Mouse (Mus musculus) neural tube, embryonic 15.5 days (tissue): ENCODE data around the gene Cd93. TPM values are rescaled to one million over a fixed set of nuclear protein-coding genes. Genes with fewer than 3 reads are reported as not detected.
A peak's percentile ranks its signal among the peaks of the same experiment; 100 is the strongest.

Experiments
- ATAC-seq: fragments of 200-750 bp; cut with Nextera tagmentation; 2 replicates; pipeline ENCODE4 v1.8.0; 2017; ENCODE audit warnings: mild to moderate bottlenecking, moderate TSS enrichment, moderate library complexity; ENCODE audit not compliant: low FRiP score
- H3K27ac ChIP-seq: fragments of 300-500 bp; sonication (generic); replicated peaks from 2 replicates; pipeline ENCODE4 v1.5.1; 2015; ENCODE audit warnings: mild to moderate bottlenecking, inconsistent platforms
- H3K27me3 ChIP-seq: fragments of 300-500 bp; sonication (generic); replicated peaks from 2 replicates; pipeline ENCODE4 v1.6.1; 2015; ENCODE audit warnings: inconsistent platforms
- H3K36me3 ChIP-seq: fragments of 300-500 bp; sonication (generic); 2 replicates; pipeline ENCODE4 v1.6.1; 2015; ENCODE audit warnings: inconsistent platforms
- H3K4me1 ChIP-seq: fragments of 300-500 bp; sonication (generic); 2 replicates; pipeline ENCODE4 v1.6.1; 2015; ENCODE audit warnings: inconsistent platforms
- H3K4me2 ChIP-seq: fragments of 300-500 bp; sonication (generic); 2 replicates; pipeline ENCODE4 v1.6.1; 2015; ENCODE audit warnings: inconsistent platforms, mild to moderate bottlenecking, moderate library complexity
- H3K4me3 ChIP-seq: fragments of 300-500 bp; sonication (generic); replicated peaks from 2 replicates; pipeline ENCODE4 v1.5.1; 2015; ENCODE audit warnings: mild to moderate bottlenecking, inconsistent platforms
- H3K9ac ChIP-seq: fragments of 300-500 bp; sonication (generic); replicated peaks from 2 replicates; pipeline ENCODE4 v1.6.1; 2015; ENCODE audit warnings: mild to moderate bottlenecking, inconsistent platforms
- H3K9me3 ChIP-seq: fragments of 300-500 bp; sonication (generic); replicated peaks from 2 replicates; pipeline ENCODE4 v1.6.1; 2016; ENCODE audit warnings: inconsistent platforms
- WGBS: fragments of 180-500 bp; shearing (Covaris S2); methylation state at CpG from one replicate; pipeline ENCODE4 v1.1.7; 2015; ENCODE audit warnings: mixed read lengths; 5-methylcytosine and 5-hydroxymethylcytosine counted together
- polyA plus RNA-seq: library from polyadenylated mRNA; unstranded; fragments of >200 nt; fragmentation: Nextera tagmentation; extraction: Ambion mirVana; gene quantifications from 2 replicates; pipeline ENCODE4 v1.2.1, GENCODE M21; 2015

Cd93 gene
- 7.6 and 9.2 TPM in 2 replicates for polyA plus RNA-seq

DNA sequence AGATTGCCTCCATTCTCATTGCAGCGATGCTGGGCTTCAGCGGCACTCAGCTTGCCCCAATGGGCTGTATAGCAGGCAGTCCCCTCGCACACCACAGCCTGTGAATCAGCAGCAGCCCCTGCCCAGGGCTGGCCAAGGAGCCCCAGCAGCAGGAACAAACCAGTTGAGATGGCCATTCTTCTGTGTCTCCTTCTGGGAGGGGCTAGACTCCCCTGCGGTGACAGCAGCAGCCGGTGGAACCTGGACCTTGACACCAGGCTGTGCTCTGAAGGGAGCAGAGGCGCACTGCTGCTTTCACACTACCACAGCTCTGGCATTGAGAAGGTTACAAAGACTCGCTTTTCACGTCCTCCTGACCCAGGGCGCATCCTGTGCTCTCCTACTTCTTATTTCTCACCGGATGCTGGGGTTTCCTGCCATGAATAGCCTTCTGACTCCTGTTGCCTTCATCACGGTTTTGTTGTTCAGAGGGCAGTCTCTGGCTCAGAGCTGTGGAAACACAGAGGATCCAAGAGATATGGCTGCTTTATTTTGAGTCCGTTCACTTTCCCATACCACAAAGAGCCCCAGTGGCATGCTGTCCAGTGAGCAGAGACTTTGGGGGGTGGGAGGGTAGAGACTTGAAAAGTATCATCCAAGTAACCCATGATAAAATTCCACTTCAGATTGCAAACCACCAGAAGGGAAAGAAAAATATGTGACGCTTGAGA, at the start of gene Cd93:
Gene Cd93, minus strand, starts transcription at position 315 of the 710 bp plus-strand sequence.
- peak within 1 kb of the TSS; percentile 54 for H3K27ac ChIP-seq
- no peaks in the 10 kb centered on the region for H3K36me3 ChIP-seq
- H3K9me3 ChIP-seq = no peaks in the 10 kb centered on the region
- no peak within 1 kb of the TSS for H3K4me2 ChIP-seq
- H3K9ac ChIP-seq = no peak within 1 kb of the TSS
- peak within 1 kb of the TSS; percentile 19 for H3K4me3 ChIP-seq
- WGBS = 62% methylated on average over 13 of the region's 13 CpGs
- H3K4me1 ChIP-seq = no peaks in the 10 kb centered on the region
- ATAC-seq = no peak
- H3K27me3 ChIP-seq = no peaks in the 10 kb centered on the region

DNA sequence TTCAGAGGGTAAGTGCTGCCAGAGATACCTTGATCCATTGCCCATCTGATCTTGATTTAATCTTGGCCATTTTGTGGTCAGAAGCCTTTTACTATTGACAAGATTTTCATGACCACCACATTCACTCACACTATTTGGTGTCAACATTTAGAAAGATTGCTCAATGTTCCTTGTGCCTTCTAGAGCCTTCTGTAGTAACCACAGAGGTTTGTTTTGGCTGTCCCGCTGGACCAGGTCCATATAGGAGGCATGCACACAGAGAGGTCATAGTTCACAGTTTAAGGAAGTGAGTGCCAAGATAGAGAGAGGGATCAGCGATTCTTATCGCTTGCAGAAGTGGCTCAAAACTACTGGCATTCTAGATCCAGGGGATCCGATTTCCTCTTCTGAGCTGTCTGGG, 48.7 kb upstream of the Cd93 start:
- no peaks in the 10 kb centered on the region for H3K27me3 ChIP-seq
- WGBS = 87% methylated on average over 4 of the region's 4 CpGs
- no peak for ATAC-seq
- H3K4me3 ChIP-seq = no peak overlapping the region
- no peak overlapping the region for H3K4me2 ChIP-seq
- H3K9ac ChIP-seq = no peak overlapping the region
- no peaks in the 10 kb centered on the region for H3K36me3 ChIP-seq
- H3K4me1 ChIP-seq = no peaks in the 10 kb centered on the region
- H3K27ac ChIP-seq = no peak overlapping the region
- no peaks in the 10 kb centered on the region for H3K9me3 ChIP-seq

DNA sequence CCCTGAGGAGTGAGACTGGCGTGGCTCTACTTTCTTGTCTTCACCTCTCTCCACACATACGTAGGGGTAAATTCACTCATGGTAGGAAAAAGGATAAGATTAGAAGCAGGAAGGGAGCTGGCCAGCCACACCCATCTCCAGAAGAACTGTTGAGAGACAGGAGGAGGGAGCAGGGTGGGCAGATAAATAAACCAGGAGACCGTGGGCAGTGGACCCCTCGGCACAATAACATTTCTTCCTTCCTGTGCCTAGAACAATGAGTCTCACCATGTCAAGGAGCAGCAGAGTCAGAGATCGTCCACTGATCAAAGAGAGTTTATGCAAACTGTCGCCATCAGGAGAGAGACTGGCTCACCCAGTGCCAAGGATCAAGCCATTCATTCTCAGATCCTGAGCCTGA, 46.8 kb upstream of the Cd93 start:
- H3K4me2 ChIP-seq = no peak overlapping the region
- 70% methylated on average over 6 of the region's 6 CpGs for WGBS
- no peak overlapping the region for H3K9ac ChIP-seq
- no peaks in the 10 kb centered on the region for H3K9me3 ChIP-seq
- no peaks in the 10 kb centered on the region for H3K36me3 ChIP-seq
- H3K4me1 ChIP-seq = no peaks in the 10 kb centered on the region
- H3K27me3 ChIP-seq = no peaks in the 10 kb centered on the region
- no peak for ATAC-seq
- no peak overlapping the region for H3K27ac ChIP-seq
- H3K4me3 ChIP-seq = no peak overlapping the region

DNA sequence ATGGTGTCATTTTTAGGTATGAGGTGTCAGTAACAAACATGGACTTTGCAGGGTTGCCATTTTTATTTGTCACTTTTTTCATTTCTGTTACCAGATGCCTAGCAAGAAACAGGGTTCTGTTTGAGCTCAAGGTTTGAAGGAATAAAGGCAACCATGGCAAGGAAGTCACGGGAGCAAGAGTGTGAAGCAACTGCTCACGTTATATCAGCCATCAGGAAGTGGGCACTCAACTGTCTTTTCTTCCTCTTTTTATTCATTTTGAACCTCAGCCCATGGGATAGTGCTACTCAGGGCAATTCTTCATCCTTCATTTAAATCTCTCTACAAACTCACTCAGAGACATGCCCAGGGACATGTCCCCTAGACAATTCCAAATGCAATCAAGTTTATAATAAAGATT, 45.5 kb upstream of the Cd93 start:
- WGBS = 94% methylated on average over 2 of the region's 2 CpGs
- Histone ChIP-seq H3K4me1 (no peaks in the 10 kb centered on the region), H3K36me3 (no peaks in the 10 kb centered on the region), H3K4me2 (no peak overlapping the region), H3K27me3 (no peaks in the 10 kb centered on the region), H3K27ac (no peak overlapping the region), H3K9me3 (no peaks in the 10 kb centered on the region), H3K4me3 (no peak overlapping the region), H3K9ac (no peak overlapping the region)
- no peak for ATAC-seq

DNA sequence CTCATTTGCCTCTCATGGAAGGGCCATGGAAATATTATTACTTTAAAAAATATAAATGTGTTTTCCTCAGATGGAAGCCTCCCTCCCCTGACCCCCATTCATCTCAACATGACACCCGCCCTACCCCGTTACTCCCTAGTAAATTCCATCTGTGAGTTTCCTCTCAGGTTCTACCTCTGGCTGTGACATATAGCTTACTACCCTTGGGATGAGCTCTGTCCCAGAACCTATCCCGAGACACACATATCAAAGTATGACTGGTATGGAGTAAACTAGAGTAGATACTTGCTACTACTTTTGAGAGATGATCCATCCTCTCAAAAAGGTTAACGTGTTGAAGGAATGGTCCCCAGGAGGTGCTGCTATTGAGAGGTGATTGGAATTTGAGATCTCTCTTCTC, 42.2 kb upstream of the Cd93 start:
- H3K9ac ChIP-seq = no peak overlapping the region
- H3K36me3 ChIP-seq = no peaks in the 10 kb centered on the region
- no peaks in the 10 kb centered on the region for H3K9me3 ChIP-seq
- H3K4me1 ChIP-seq = no peaks in the 10 kb centered on the region
- no peak overlapping the region for H3K27ac ChIP-seq
- no peak overlapping the region for H3K4me3 ChIP-seq
- 93% methylated on average over 4 of the region's 4 CpGs for WGBS
- ATAC-seq = no peak
- H3K4me2 ChIP-seq = no peak overlapping the region
- no peaks in the 10 kb centered on the region for H3K27me3 ChIP-seq

DNA sequence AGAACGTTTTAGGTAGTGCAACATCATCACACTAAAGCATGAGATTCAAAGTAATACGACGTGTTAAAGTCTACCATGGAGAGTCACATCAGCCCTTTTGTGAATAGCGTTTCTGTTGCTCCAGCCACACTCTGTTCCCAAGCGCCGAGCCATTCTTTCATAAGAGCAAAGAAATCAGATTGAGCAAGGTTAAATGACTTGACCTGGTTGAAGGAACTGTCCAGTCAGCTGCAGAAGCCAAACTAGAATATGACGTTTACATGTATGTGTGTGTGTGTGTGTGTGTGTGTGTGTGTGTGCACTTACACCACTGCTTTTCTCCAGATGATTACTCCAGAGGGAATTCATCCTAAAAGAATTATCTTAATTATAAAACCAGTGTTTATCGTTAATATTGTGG, 37.0 kb upstream of the Cd93 start:
- no peak for ATAC-seq
- Histone ChIP-seq H3K9me3 (no peaks in the 10 kb centered on the region), H3K36me3 (no peaks in the 10 kb centered on the region), H3K9ac (no peak overlapping the region), H3K4me3 (no peak overlapping the region), H3K4me1 (no peaks in the 10 kb centered on the region), H3K4me2 (no peak overlapping the region), H3K27ac (no peak overlapping the region), H3K27me3 (no peaks in the 10 kb centered on the region)
- 86% methylated on average over 8 of the region's 8 CpGs for WGBS

DNA sequence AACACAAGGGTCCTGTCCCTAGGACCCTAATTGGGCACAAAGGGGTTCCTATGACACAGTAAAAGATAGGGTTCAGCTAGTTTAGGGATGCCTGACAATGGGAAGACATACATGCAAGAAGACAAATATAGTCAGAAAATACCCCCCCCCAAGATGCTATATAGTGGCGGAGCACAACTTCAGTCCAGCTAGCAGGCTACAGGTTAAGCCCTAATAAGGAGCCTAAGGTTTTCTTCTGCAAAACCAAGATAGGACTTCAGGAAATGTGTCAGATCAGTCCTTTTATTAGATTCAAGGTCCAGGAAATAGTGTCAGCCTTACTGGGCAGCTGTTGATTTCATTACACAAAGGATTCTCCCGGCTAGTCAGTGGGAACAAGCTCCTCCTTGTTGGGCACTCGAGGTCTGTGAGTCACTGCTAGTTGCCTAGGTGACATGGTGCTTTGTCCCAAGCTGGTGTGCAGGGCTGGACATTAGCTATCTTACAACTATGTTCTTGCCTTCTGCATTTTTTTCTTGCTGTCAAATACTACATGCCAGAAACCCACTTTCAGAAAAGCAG, 34.9 kb upstream of the Cd93 start:
- Histone ChIP-seq H3K4me1 (no peaks in the 10 kb centered on the region), H3K4me2 (no peak overlapping the region), H3K9ac (no peak overlapping the region), H3K9me3 (no peaks in the 10 kb centered on the region), H3K27ac (peak overlapping the region; percentile 56), H3K27me3 (no peaks in the 10 kb centered on the region), H3K36me3 (no peaks in the 10 kb centered on the region), H3K4me3 (no peak overlapping the region)
- WGBS = 22% methylated on average over 3 of the region's 3 CpGs
- peak; percentile 86 for ATAC-seq

DNA sequence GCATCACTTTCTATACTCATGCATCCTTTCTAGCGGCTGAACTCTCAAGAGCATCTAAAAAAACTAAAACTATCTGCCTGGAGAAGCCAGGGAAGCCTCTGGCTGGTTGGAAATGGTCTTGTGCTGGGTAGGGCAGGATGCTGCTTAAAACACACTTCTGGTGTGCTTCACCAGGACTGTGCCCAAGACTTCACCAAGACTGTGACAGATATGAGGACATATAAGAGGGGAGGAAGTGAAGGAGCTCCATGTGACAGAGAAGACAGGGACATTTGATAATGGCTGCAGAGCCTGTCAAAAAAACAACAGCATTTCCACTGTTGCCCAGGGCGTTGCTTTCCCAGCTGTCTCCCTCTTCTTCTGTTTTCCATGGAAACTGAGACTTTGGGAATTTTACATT, 34.0 kb upstream of the Cd93 start:
- Histone ChIP-seq H3K9ac (no peak overlapping the region), H3K4me2 (no peak overlapping the region), H3K27ac (no peak overlapping the region), H3K4me3 (no peak overlapping the region), H3K27me3 (no peaks in the 10 kb centered on the region), H3K36me3 (no peaks in the 10 kb centered on the region), H3K4me1 (no peaks in the 10 kb centered on the region), H3K9me3 (no peaks in the 10 kb centered on the region)
- no peak for ATAC-seq
- WGBS = 80% methylated on average over 2 of the region's 2 CpGs

DNA sequence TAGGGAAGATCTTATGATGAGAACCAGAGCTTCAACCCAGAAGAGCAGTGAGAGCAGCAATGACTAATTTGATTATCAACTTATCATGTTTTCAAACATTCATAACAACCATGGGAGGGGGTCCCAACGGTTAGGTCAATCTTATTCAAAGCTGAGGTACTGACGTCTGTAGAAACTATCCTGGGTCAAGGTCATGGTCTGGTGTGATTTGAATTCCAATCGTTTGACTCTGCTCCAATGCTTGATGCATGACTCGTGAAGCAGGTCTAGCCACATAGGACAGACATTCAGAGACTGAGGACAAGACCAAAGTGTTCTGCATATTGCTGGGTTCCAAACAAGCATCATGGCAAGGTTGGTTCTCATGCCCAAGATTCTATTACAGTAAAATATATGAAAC, 33.2 kb upstream of the Cd93 start:
- WGBS = 84% methylated on average over 4 of the region's 4 CpGs
- ATAC-seq = no peak
- no peak overlapping the region for H3K27ac ChIP-seq

DNA sequence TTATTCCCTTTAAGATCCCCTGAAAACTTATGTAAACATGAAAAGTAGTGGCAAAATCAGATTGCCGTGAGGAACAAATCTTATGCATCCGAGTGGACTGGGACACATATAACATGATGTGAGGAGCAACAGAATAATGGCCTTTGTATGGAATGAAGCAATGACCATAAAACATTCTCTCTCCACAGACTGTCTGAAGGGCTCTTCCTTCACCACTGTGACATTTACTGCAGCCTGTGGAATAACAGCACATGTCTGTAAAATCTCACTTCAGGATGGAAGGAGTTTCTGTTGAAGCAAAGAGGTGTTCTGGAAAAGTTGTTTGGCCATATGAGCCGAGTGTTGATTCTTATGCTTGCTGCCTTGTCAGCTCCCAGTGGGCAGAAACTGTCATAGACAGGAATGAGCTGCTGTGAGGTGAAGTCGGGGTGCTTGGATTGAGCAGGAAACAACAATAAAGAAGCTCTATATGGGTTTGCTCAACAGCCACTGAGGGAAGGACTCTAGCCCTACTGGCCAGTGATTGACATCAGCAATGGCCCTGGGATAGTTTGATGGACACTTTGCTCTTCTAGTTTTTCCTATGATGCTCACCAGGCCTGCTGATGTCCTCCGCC, 32.6 kb upstream of the Cd93 start:
- Histone ChIP-seq H3K4me2 (no peak overlapping the region), H3K9ac (no peak overlapping the region), H3K9me3 (no peaks in the 10 kb centered on the region), H3K4me1 (no peaks in the 10 kb centered on the region), H3K4me3 (no peak overlapping the region), H3K27me3 (no peaks in the 10 kb centered on the region), H3K27ac (no peak overlapping the region), H3K36me3 (no peaks in the 10 kb centered on the region)
- no peak for ATAC-seq
- 76% methylated on average over 5 of the region's 5 CpGs for WGBS

More for the DNA sequence above, 33.2 kb upstream of the Cd93 start:
- Histone ChIP-seq H3K9ac (no peak overlapping the region), H3K27me3 (no peaks in the 10 kb centered on the region), H3K36me3 (no peaks in the 10 kb centered on the region), H3K4me1 (no peaks in the 10 kb centered on the region), H3K4me3 (no peak overlapping the region), H3K9me3 (no peaks in the 10 kb centered on the region), H3K4me2 (no peak overlapping the region)

DNA sequence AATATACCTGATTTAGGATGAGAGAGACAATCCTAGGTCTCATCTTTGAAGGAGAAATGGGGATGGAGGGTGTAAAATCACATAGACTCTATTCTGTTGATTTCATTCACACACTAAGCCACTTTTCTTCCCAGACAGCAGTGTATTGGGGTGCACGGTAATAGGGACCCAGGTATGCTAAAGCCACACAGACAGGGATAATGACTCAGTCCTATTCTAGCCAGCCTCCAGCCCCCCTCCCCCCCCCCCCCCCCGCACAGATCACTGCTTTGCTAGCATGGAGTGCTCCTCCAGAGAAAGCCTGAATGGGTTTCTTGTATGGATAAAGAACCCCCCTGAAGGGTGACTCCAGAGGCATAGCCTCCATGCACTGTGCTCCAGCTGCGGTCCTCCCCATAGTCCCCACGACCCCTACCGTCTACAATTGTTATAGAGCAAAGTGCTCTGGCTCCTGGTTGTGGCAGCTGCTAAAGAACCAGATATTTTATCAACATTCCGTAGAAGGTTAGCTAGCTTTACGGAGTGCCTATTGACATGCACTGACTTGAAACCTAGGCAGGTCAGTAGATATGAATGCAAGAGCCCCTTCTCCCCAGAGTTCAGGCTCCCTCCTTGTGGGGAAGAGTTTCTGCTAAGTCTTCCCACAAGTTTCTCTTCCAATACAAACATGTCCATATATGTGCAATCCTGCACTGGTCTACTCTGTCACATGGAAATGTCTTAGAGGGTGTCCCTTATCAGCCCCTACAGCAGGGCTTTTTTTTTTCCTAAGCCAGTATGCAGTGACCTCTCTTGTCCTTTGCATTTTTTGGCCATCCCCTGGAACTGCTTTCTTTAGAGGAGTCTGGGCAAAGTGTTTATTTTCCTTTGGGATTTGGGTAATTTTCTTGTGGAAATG, 26.2 kb upstream of the Cd93 start:
- no peaks in the 10 kb centered on the region for H3K36me3 ChIP-seq
- H3K4me1 ChIP-seq = no peaks in the 10 kb centered on the region
- no peak overlapping the region for H3K9ac ChIP-seq
- no peak overlapping the region for H3K4me3 ChIP-seq
- 67% methylated on average over 6 of the region's 7 CpGs for WGBS
- H3K27me3 ChIP-seq = no peaks in the 10 kb centered on the region
- no peak overlapping the region for H3K27ac ChIP-seq
- H3K9me3 ChIP-seq = no peaks in the 10 kb centered on the region
- ATAC-seq = no peak
- H3K4me2 ChIP-seq = no peak overlapping the region
